19 mouse cellular contexts compared by ENCODE assay signal in the genomic region with DNA sequence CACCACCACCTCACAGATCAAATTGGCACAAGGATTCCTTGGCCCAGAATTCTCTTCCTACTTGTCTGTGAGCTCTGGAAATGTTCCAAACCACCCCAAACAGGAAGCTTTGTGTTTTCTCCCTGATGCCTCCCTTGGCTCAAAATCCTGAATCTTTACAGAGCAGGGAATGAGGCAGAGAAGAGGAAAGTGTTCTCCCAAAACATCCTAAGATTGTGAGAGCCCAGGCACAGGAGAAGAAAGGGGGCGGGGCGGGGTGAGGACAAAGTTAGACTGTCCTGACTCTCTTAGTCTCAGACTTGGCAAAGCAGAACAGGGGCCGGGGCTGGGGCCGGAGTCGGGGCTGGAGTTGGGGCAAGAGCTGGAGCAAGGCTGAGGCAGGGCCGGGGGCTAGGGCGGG. TPM values are rescaled to one million over a fixed set of nuclear protein-coding genes. Genes with fewer than 3 reads are reported as not detected.
A peak's percentile ranks its signal among the peaks of the same experiment; 100 is the strongest.
DNase-seq lines count a peak whose midpoint lies in the region; ATAC-seq and TF ChIP-seq lines count a peak whose summit lies in the region.
"Had no signal": no experiment of that assay in that cellular context is flagged by ENCODE, and none has a peak within 500 bp of the region (broad histone marks: within the 10 kb centered on the region; RNA-seq: fewer than 3 reads in every experiment).

No protein-coding gene starts in this region.

- no peak for DNase-seq in hindbrain, embryonic 14.5 days (ENCODE audit: low spot score)
- no peak for DNase-seq in stomach, postnatal 0 days (ENCODE audit: low spot score)
- DNase-seq in lung, adult 2 months = peak; percentile 20
- DNase-seq in lung, postnatal 4 days = peak; percentile 52 to 72
- DNase-seq in liver = no peak
- DNase-seq in layer of hippocampus, postnatal 10 days (ENCODE audit: low spot score in 2 of 2) = no peak
- DNase-seq: cerebellum, adult 11-12 months; right cerebral cortex, postnatal 4 days had no signal

- peak overlapping the region; percentile 8; the same call in 1 of the 2 replicates for H3K9ac ChIP-seq in hindbrain, embryonic 13.5 days
- H3K9ac ChIP-seq in hindbrain, embryonic 14.5 days = no peak overlapping the region
- H3K9ac ChIP-seq in stomach, embryonic 16.5 days (ENCODE audit: low read length) = peak overlapping the region; percentile 19; the same call in 1 of the 2 replicates
- H3K9ac ChIP-seq in stomach, postnatal 0 days (ENCODE audit: low read length) = no peak overlapping the region
- H3K9ac ChIP-seq: heart, embryonic 15.5 days; hindbrain, embryonic 15.5 days; neural tube, embryonic 15.5 days had no signal

- H3K27me3 ChIP-seq in hindbrain, embryonic 13.5 days = no peaks in the 10 kb centered on the region
- no peaks in the 10 kb centered on the region for H3K27me3 ChIP-seq in hindbrain, embryonic 14.5 days (ENCODE audit: control insufficient read depth, insufficient read depth, low read length)
- no peaks in the 10 kb centered on the region for H3K27me3 ChIP-seq in stomach, embryonic 16.5 days (ENCODE audit: control insufficient read depth, insufficient read depth, low read length)
- no peaks in the 10 kb centered on the region for H3K27me3 ChIP-seq in stomach, postnatal 0 days (ENCODE audit: control insufficient read depth, insufficient read depth, low read length)
- H3K27me3 ChIP-seq: heart, embryonic 15.5 days; hindbrain, embryonic 15.5 days; neural tube, embryonic 15.5 days had no signal

- H3K4me1 ChIP-seq in hindbrain, embryonic 13.5 days (replicated peaks) = peaks cover 8% of the 10 kb centered on the region
- no peaks in the 10 kb centered on the region for H3K4me1 ChIP-seq in hindbrain, embryonic 14.5 days (replicated peaks; ENCODE audit: control insufficient read depth, insufficient read depth, low read length)
- no peaks in the 10 kb centered on the region for H3K4me1 ChIP-seq in stomach, embryonic 16.5 days (ENCODE audit: control insufficient read depth, insufficient read depth, low read length)
- no peaks in the 10 kb centered on the region for H3K4me1 ChIP-seq in stomach, postnatal 0 days (replicated peaks; ENCODE audit: control insufficient read depth, insufficient read depth)
- H3K4me1 ChIP-seq in lung, adult 2 months (ENCODE audit: control insufficient read depth, insufficient read depth, low read length) = peaks cover 3% of the 10 kb centered on the region; the same call in 1 of the 2 replicates
- H3K4me1 ChIP-seq: heart, embryonic 15.5 days had no signal

- 68% methylated on average over 7 of the region's 7 CpGs for WGBS in hindbrain, embryonic 13.5 days
- WGBS in hindbrain, embryonic 14.5 days = 71% methylated on average over 7 of the region's 7 CpGs
- WGBS in stomach, embryonic 16.5 days = 66% methylated on average over 7 of the region's 7 CpGs
- WGBS in stomach, postnatal 0 days = 73% methylated on average over 7 of the region's 7 CpGs
- 38% methylated on average over 7 of the region's 7 CpGs for WGBS in lung, adult 2 months

- no peak for ATAC-seq in hindbrain, embryonic 13.5 days (ENCODE audit: low FRiP score)
- no peak for ATAC-seq in hindbrain, embryonic 14.5 days (ENCODE audit: low FRiP score)
- ATAC-seq in stomach, embryonic 16.5 days (ENCODE audit: insufficient read depth, low FRiP score) = no peak
- ATAC-seq in stomach, postnatal 0 days (ENCODE audit: low FRiP score, low TSS enrichment) = no peak
- ATAC-seq: activated CD4-positive, CD25-positive, alpha-beta regulatory T cell, adult 4 months had no signal

- no peak overlapping the region for H3K27ac ChIP-seq in hindbrain, embryonic 13.5 days
- no peak overlapping the region for H3K27ac ChIP-seq in hindbrain, embryonic 14.5 days
- H3K27ac ChIP-seq in stomach, embryonic 16.5 days (ENCODE audit: low read length) = no peak overlapping the region
- H3K27ac ChIP-seq in stomach, postnatal 0 days (replicated peaks) = no peak overlapping the region
- H3K27ac ChIP-seq: heart, embryonic 15.5 days; hindbrain, embryonic 15.5 days; kidney, postnatal 0 days; neural tube, embryonic 15.5 days had no signal

- H3K4me3 ChIP-seq in hindbrain, embryonic 13.5 days = no peak overlapping the region
- no peak overlapping the region for H3K4me3 ChIP-seq in hindbrain, embryonic 14.5 days (replicated peaks; ENCODE audit: low read length)
- no peak overlapping the region for H3K4me3 ChIP-seq in stomach, embryonic 16.5 days (replicated peaks; ENCODE audit: low read length)
- H3K4me3 ChIP-seq in stomach, postnatal 0 days (ENCODE audit: low read depth, low read length) = no peak overlapping the region
- no peak overlapping the region for H3K4me3 ChIP-seq in lung, adult 2 months (replicated peaks; ENCODE audit: extremely low read depth, low read depth, low read length)
- H3K4me3 ChIP-seq: heart, embryonic 15.5 days; hindbrain, embryonic 15.5 days; neural tube, embryonic 15.5 days had no signal

- no peak for TF ChIP-seq POLR2A in lung, adult 2 months (IDR thresholded peaks at IDR 0.05; ENCODE audit: borderline replicate concordance, extremely low read depth, low read depth, low read length)

- TF ChIP-seq EP300 in stomach, postnatal 0 days (optimal IDR thresholded peaks at IDR 0.05) = no peak

- no peaks in the 10 kb centered on the region for H3K36me3 ChIP-seq in hindbrain, embryonic 13.5 days
- H3K36me3 ChIP-seq in hindbrain, embryonic 14.5 days (replicated peaks; ENCODE audit: control insufficient read depth, insufficient read depth) = no peaks in the 10 kb centered on the region
- H3K36me3 ChIP-seq in stomach, embryonic 16.5 days (ENCODE audit: control insufficient read depth, insufficient read depth, low read length) = no peaks in the 10 kb centered on the region
- no peaks in the 10 kb centered on the region for H3K36me3 ChIP-seq in stomach, postnatal 0 days (ENCODE audit: control insufficient read depth, insufficient read depth, low read length)
- H3K36me3 ChIP-seq: heart, embryonic 15.5 days; hindbrain, embryonic 15.5 days; neural tube, embryonic 15.5 days had no signal

- no peak overlapping the region for H3K4me2 ChIP-seq in hindbrain, embryonic 13.5 days
- H3K4me2 ChIP-seq in hindbrain, embryonic 14.5 days (replicated peaks) = no peak overlapping the region
- H3K4me2 ChIP-seq in stomach, embryonic 16.5 days (ENCODE audit: low read depth, low read length) = no peak overlapping the region
- no peak overlapping the region for H3K4me2 ChIP-seq in stomach, postnatal 0 days (replicated peaks; ENCODE audit: low read depth)
- H3K4me2 ChIP-seq: heart, embryonic 15.5 days; hindbrain, embryonic 15.5 days; liver, embryonic 11.5 days; neural tube, embryonic 15.5 days had no signal

- no peaks in the 10 kb centered on the region for H3K9me3 ChIP-seq in hindbrain, embryonic 13.5 days
- no peaks in the 10 kb centered on the region for H3K9me3 ChIP-seq in hindbrain, embryonic 14.5 days (ENCODE audit: control insufficient read depth, low read length)
- H3K9me3 ChIP-seq in stomach, embryonic 16.5 days (replicated peaks; ENCODE audit: control insufficient read depth, low read length) = no peaks in the 10 kb centered on the region
- no peaks in the 10 kb centered on the region for H3K9me3 ChIP-seq in stomach, postnatal 0 days (ENCODE audit: control insufficient read depth, low read length)
- H3K9me3 ChIP-seq: heart, embryonic 15.5 days; hindbrain, embryonic 15.5 days; neural tube, embryonic 15.5 days had no signal

- no peak for TF ChIP-seq CTCF in stomach, postnatal 0 days (IDR thresholded peaks at IDR 0.05; ENCODE audit: low read depth)
- TF ChIP-seq CTCF in lung, adult 2 months (IDR thresholded peaks at IDR 0.05; ENCODE audit: insufficient read depth, low read length) = no peak

RNA-seq across cellular contexts. Expression of a gene that starts 4.9 kb away (rescaled TPM):
- 23.4 and 25.2 TPM in 2 replicates for polyA plus RNA-seq in hindbrain, embryonic 13.5 days (2015; fragmentation: Nextera tagmentation; extraction: Ambion mirVana)
- polyA plus RNA-seq in hindbrain, embryonic 14.5 days (2014; fragmentation: Nextera tagmentation; extraction: Ambion mirVana) = 22.7 and 22.9 TPM in 2 replicates
- 11.1 and 13.8 TPM in 2 replicates for polyA plus RNA-seq in stomach, embryonic 16.5 days (2015; fragmentation: Nextera tagmentation; extraction: Ambion mirVana)
- 6.3 and 7.8 TPM in 2 replicates for polyA plus RNA-seq in stomach, postnatal 0 days (2015; fragmentation: Nextera tagmentation; extraction: Ambion mirVana)
- polyA plus RNA-seq in lung, adult 2 months (2012; rRNA removed) = 24.9 and 34.0 TPM in 2 replicates
- 10 to 100 TPM; 49.9 to 57.0 TPM for total RNA-seq in layer of hippocampus, postnatal 10 days (2021)

RNA-seq across cellular contexts. Expression of a gene that starts 6.6 kb away (rescaled TPM):
- 1.4 and 2.8 TPM in 2 replicates for polyA plus RNA-seq in hindbrain, embryonic 13.5 days (2015; fragmentation: Nextera tagmentation; extraction: Ambion mirVana)
- 1.4 and 2.9 TPM in 2 replicates for polyA plus RNA-seq in hindbrain, embryonic 14.5 days (2014; fragmentation: Nextera tagmentation; extraction: Ambion mirVana)
- 56.0 and 66.0 TPM in 2 replicates for polyA plus RNA-seq in stomach, embryonic 16.5 days (2015; fragmentation: Nextera tagmentation; extraction: Ambion mirVana)
- polyA plus RNA-seq in stomach, postnatal 0 days (2015; fragmentation: Nextera tagmentation; extraction: Ambion mirVana) = 2.4 and 2.5 TPM in 2 replicates
- polyA plus RNA-seq in lung, adult 2 months (2012; rRNA removed) = 0.36 and 3.4 TPM in 2 replicates
- 1 to 10 TPM in 1 of 2 experiments, not detected in 1; 5.9 TPM for total RNA-seq in layer of hippocampus, postnatal 10 days (2021)
- total RNA-seq: layer of hippocampus, postnatal 14 days; left cerebral cortex, postnatal 25 days; MEL had no signal
- polyA plus RNA-seq: activated CD4-positive, CD25-positive, alpha-beta regulatory T cell, adult 4 months had no signal

Comparison
In these comparisons a context has a peak if more than half of its experiments do, and no peak if none do; other contexts are left out.
1. H3K9ac ChIP-seq: peak in hindbrain, embryonic 13.5 days (single experiment) and stomach, embryonic 16.5 days (single experiment); none in hindbrain, embryonic 14.5 days (single experiment) and stomach, postnatal 0 days (single experiment).
2. RNA of a gene that starts 6.6 kb away (polyA plus RNA-seq): 56.0 to 66.0 TPM in stomach, embryonic 16.5 days; 0.36 to 3.4 TPM in lung, adult 2 months, 2.4 to 2.5 TPM in stomach, postnatal 0 days, 1.4 to 2.9 TPM in hindbrain, embryonic 14.5 days and 1.4 to 2.8 TPM in hindbrain, embryonic 13.5 days; every median in the first group is over 10 times any median in the second.
3. DNase-seq: peak in lung, adult 2 months (single experiment) and lung, postnatal 4 days (2 of 2); none in hindbrain, embryonic 14.5 days (single experiment), stomach, postnatal 0 days (single experiment), liver (single experiment) and layer of hippocampus, postnatal 10 days (0 of 2).